Mouse (Mus musculus) lung, postnatal 4 days (tissue): Measurements from ENCODE around the gene Itfg2.
A peak's percentile ranks its signal among the peaks of the same experiment; 100 is the strongest.

Experiments
- DNase-seq, 2 experiments: peaks; one replicate each; pipeline ENCODE4 v3.0.0; 2021

Itfg2 gene

GRCm38 (mm10) chr6:128433566-128433965 is 8.8 kb upstream of the Itfg2 start:
- no peak for DNase-seq

- peak in 1 of 2 experiments; percentile 46 for DNase-seq
Observed at GRCm38 (mm10) chr6:128432356-128432915, 7.7 kb upstream of the Itfg2 start.

- no peak for DNase-seq
Observed at GRCm38 (mm10) chr6:128429826-128430225, 5.1 kb upstream of the Itfg2 start.

- DNase-seq, result no peak
Observed at GRCm38 (mm10) chr6:128429300-128429699, 4.6 kb upstream of the Itfg2 start.

GRCm38 (mm10) chr6:128427571-128427970 is 2.8 kb upstream of the Itfg2 start:
- DNase-seq, result no peak

GRCm38 (mm10) chr6:128425046-128425445 is 315 bp upstream of the Itfg2 start:
- no peak for DNase-seq

- DNase-seq, result no peak
Observed at GRCm38 (mm10) chr6:128423496-128424268, 1.0 kb downstream of the Itfg2 start.

GRCm38 (mm10) chr6:128421480-128421879 is 3.3 kb downstream of the Itfg2 start:
- no peak for DNase-seq

- no peak for DNase-seq
Observed at GRCm38 (mm10) chr6:128421036-128421435, 3.7 kb downstream of the Itfg2 start.

GRCm38 (mm10) chr6:128418076-128418475 is 6.7 kb downstream of the Itfg2 start:
- no peak for DNase-seq

- DNase-seq, result no peak
Observed at GRCm38 (mm10) chr6:128416169-128416568, 8.6 kb downstream of the Itfg2 start.

GRCm38 (mm10) chr6:128411115-128411514 is 13.6 kb downstream of the Itfg2 start:
- peak; percentile 47 to 81 for DNase-seq

GRCm38 (mm10) chr6:128410305-128410704 is 14.4 kb downstream of the Itfg2 start:
- no peak for DNase-seq

GRCm38 (mm10) chr6:128408544-128409125 is 16.1 kb downstream of the Itfg2 start:
- no peak for DNase-seq

GRCm38 (mm10) chr6:128404708-128405107 is 20.0 kb downstream of the Itfg2 start:
- no peak for DNase-seq

GRCm38 (mm10) chr6:128399421-128400185 is 25.1 kb downstream of the Itfg2 start:
- peak; percentile 16 to 40 for DNase-seq

- DNase-seq, result no peak
Observed at GRCm38 (mm10) chr6:128398996-128399395, 25.7 kb downstream of the Itfg2 start, which contains the start of gene Nrip2. Nrip2 (plus strand) TSS chr6:128399296.

- no peak for DNase-seq
Observed at GRCm38 (mm10) chr6:128397574-128398261, 27.0 kb downstream of the Itfg2 start.

- DNase-seq, result no peak
Observed at GRCm38 (mm10) chr6:128390683-128391082, 34.0 kb downstream of the Itfg2 start.

- no peak for DNase-seq
Observed at GRCm38 (mm10) chr6:128389185-128389584, 35.5 kb downstream of the Itfg2 start.

- DNase-seq, result no peak
Observed at GRCm38 (mm10) chr6:128385026-128385425, 39.7 kb downstream of the Itfg2 start.

GRCm38 (mm10) chr6:128383752-128384151 is 41.0 kb downstream of the Itfg2 start:
- DNase-seq, result no peak

- DNase-seq, result no peak
Observed at GRCm38 (mm10) chr6:128381254-128381653, 43.5 kb downstream of the Itfg2 start.
